Mouse (Mus musculus): ENCODE measurements around the gene Nkpd1. TPM values are rescaled to one million over a fixed set of nuclear protein-coding genes. Genes with fewer than 3 reads are reported as not detected.
A peak's percentile ranks its signal among the peaks of the same experiment; 100 is the strongest.

The Nkpd1 gene
- polyA plus RNA-seq, 1 experiment from 2014 or later: not detected

- WGBS: 83% methylated on average over 3 of the region's 3 CpGs
- no peaks in the 10 kb centered on the region for H3K9me3 ChIP-seq (ENCODE audit: control insufficient read depth, low read depth, low read length)
- no peak overlapping the region for H3K9ac ChIP-seq (replicated peaks; ENCODE audit: low read depth, low read length)
- no peak overlapping the region for H3K4me2 ChIP-seq (replicated peaks; ENCODE audit: low read depth, low read length)
- H3K4me3 ChIP-seq (ENCODE audit: low read depth, low read length): no peak overlapping the region
- H3K4me1 ChIP-seq (ENCODE audit: control insufficient read depth, insufficient read depth, low read length): peaks cover 19% of the 10 kb centered on the region
- ATAC-seq (ENCODE audit: insufficient number of reproducible peaks, insufficient read depth, low FRiP score, low read depth): no peak
- H3K27me3 ChIP-seq (ENCODE audit: control insufficient read depth, insufficient read depth, low read length): no peaks in the 10 kb centered on the region
- H3K27ac ChIP-seq (ENCODE audit: low read length): no peak overlapping the region
- H3K36me3 ChIP-seq (ENCODE audit: control insufficient read depth, insufficient read depth, low read length): peaks cover 23% of the 10 kb centered on the region
Measured at GRCm38 (mm10) chr7:19563884-19564283, 46.2 kb downstream of the Nkpd1 start.

- Histone ChIP-seq H3K4me1 (ENCODE audit: control insufficient read depth, insufficient read depth, low read length) (peaks cover 17% of the 10 kb centered on the region), H3K27me3 (ENCODE audit: control insufficient read depth, insufficient read depth, low read length) (no peaks in the 10 kb centered on the region), H3K36me3 (ENCODE audit: control insufficient read depth, insufficient read depth, low read length) (peaks cover 29% of the 10 kb centered on the region), H3K9me3 (ENCODE audit: control insufficient read depth, low read depth, low read length) (no peaks in the 10 kb centered on the region), H3K4me2 (replicated peaks; ENCODE audit: low read depth, low read length) (no peak overlapping the region), H3K27ac (ENCODE audit: low read length) (no peak overlapping the region), H3K9ac (replicated peaks; ENCODE audit: low read depth, low read length) (no peak overlapping the region), H3K4me3 (ENCODE audit: low read depth, low read length) (no peak overlapping the region)
- no peak for ATAC-seq (ENCODE audit: insufficient number of reproducible peaks, insufficient read depth, low FRiP score, low read depth)
- WGBS: 94% methylated on average over 4 of the region's 4 CpGs
Measured at GRCm38 (mm10) chr7:19564455-19564854, 46.8 kb downstream of the Nkpd1 start.

GRCm38 (mm10) chr7:19565803-19566202 lies 48.2 kb downstream of the Nkpd1 start:
- no peak overlapping the region for H3K4me2 ChIP-seq (replicated peaks; ENCODE audit: low read depth, low read length)
- peaks cover 3% of the 10 kb centered on the region; the same call in 1 of the 2 replicates for H3K4me1 ChIP-seq (ENCODE audit: control insufficient read depth, insufficient read depth, low read length)
- peaks cover 29% of the 10 kb centered on the region for H3K36me3 ChIP-seq (ENCODE audit: control insufficient read depth, insufficient read depth, low read length)
- no peak overlapping the region for H3K27ac ChIP-seq (ENCODE audit: low read length)
- WGBS: 89% methylated on average over 2 of the region's 2 CpGs
- no peaks in the 10 kb centered on the region for H3K27me3 ChIP-seq (ENCODE audit: control insufficient read depth, insufficient read depth, low read length)
- ATAC-seq (ENCODE audit: insufficient number of reproducible peaks, insufficient read depth, low FRiP score, low read depth): no peak
- no peak overlapping the region for H3K9ac ChIP-seq (replicated peaks; ENCODE audit: low read depth, low read length)
- no peak overlapping the region for H3K4me3 ChIP-seq (ENCODE audit: low read depth, low read length)
- no peaks in the 10 kb centered on the region for H3K9me3 ChIP-seq (ENCODE audit: control insufficient read depth, low read depth, low read length)

DNA sequence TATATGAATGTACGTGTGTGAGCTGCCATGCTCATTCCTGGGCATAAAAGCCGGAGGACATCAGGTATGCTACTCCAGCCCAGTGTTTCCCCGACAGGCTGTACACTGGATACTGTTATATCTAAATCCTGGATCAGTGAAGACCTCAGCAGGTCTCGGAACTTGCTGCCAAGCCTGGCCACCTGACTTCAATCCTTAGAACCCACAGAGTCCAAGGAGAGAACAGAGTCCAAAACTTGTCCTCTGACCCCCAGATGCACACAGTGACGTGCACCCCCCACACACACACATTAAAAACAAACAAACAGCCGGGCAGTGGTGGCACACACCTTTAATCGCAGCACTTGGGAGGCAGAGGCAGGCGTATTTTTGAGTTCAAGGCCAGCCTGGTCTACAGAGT lies 49.8 kb downstream of the Nkpd1 start:
- Histone ChIP-seq H3K36me3 (ENCODE audit: control insufficient read depth, insufficient read depth, low read length) (peaks cover 29% of the 10 kb centered on the region), H3K27me3 (ENCODE audit: control insufficient read depth, insufficient read depth, low read length) (no peaks in the 10 kb centered on the region), H3K4me2 (replicated peaks; ENCODE audit: low read depth, low read length) (no peak overlapping the region), H3K4me3 (ENCODE audit: low read depth, low read length) (no peak overlapping the region), H3K9ac (replicated peaks; ENCODE audit: low read depth, low read length) (no peak overlapping the region), H3K9me3 (ENCODE audit: control insufficient read depth, low read depth, low read length) (no peaks in the 10 kb centered on the region), H3K4me1 (ENCODE audit: control insufficient read depth, insufficient read depth, low read length) (peaks cover 10% of the 10 kb centered on the region), H3K27ac (ENCODE audit: low read length) (no peak overlapping the region)
- 91% methylated on average over 8 of the region's 8 CpGs for WGBS
- no peak for ATAC-seq (ENCODE audit: insufficient number of reproducible peaks, insufficient read depth, low FRiP score, low read depth)

GRCm38 (mm10) chr7:19569647-19570046 lies 52.0 kb downstream of the Nkpd1 start:
- no peak overlapping the region for H3K4me3 ChIP-seq (ENCODE audit: low read depth, low read length)
- WGBS: 77% methylated on average over 3 of the region's 3 CpGs
- no peak overlapping the region for H3K27ac ChIP-seq (ENCODE audit: low read length)
- H3K4me1 ChIP-seq (ENCODE audit: control insufficient read depth, insufficient read depth, low read length): peaks cover 13% of the 10 kb centered on the region
- no peaks in the 10 kb centered on the region for H3K27me3 ChIP-seq (ENCODE audit: control insufficient read depth, insufficient read depth, low read length)
- H3K4me2 ChIP-seq (replicated peaks; ENCODE audit: low read depth, low read length): no peak overlapping the region
- no peak for ATAC-seq (ENCODE audit: insufficient number of reproducible peaks, insufficient read depth, low FRiP score, low read depth)
- H3K9me3 ChIP-seq (ENCODE audit: control insufficient read depth, low read depth, low read length): no peaks in the 10 kb centered on the region
- H3K9ac ChIP-seq (replicated peaks; ENCODE audit: low read depth, low read length): no peak overlapping the region
- H3K36me3 ChIP-seq (ENCODE audit: control insufficient read depth, insufficient read depth, low read length): peaks cover 23% of the 10 kb centered on the region

GRCm38 (mm10) chr7:19572926-19573775 lies 55.5 kb downstream of the Nkpd1 start:
- peaks cover 9% of the 10 kb centered on the region; the same call in 1 of the 2 replicates for H3K36me3 ChIP-seq (ENCODE audit: control insufficient read depth, insufficient read depth, low read length)
- peak; percentile 85 for ATAC-seq (ENCODE audit: insufficient number of reproducible peaks, insufficient read depth, low FRiP score, low read depth)
- peak overlapping the region; percentile 89 for H3K4me2 ChIP-seq (replicated peaks; ENCODE audit: low read depth, low read length)
- WGBS: under 1% methylated on average over 53 of the region's 53 CpGs
- H3K4me3 ChIP-seq (ENCODE audit: low read depth, low read length): peak overlapping the region; percentile 74
- H3K9me3 ChIP-seq (ENCODE audit: control insufficient read depth, low read depth, low read length): no peaks in the 10 kb centered on the region
- peak overlapping the region; percentile 85 for H3K27ac ChIP-seq (ENCODE audit: low read length)
- peaks cover 12% of the 10 kb centered on the region for H3K27me3 ChIP-seq (ENCODE audit: control insufficient read depth, insufficient read depth, low read length)
- H3K4me1 ChIP-seq (ENCODE audit: control insufficient read depth, insufficient read depth, low read length): peaks cover 22% of the 10 kb centered on the region
- peak overlapping the region; percentile 80 for H3K9ac ChIP-seq (replicated peaks; ENCODE audit: low read depth, low read length)

GRCm38 (mm10) chr7:19573776-19574140 lies 56.1 kb downstream of the Nkpd1 start:
- H3K4me1 ChIP-seq (ENCODE audit: control insufficient read depth, insufficient read depth, low read length): peaks cover 22% of the 10 kb centered on the region
- peak overlapping the region; percentile 74 for H3K4me3 ChIP-seq (ENCODE audit: low read depth, low read length)
- ATAC-seq (ENCODE audit: insufficient number of reproducible peaks, insufficient read depth, low FRiP score, low read depth): no peak
- no peaks in the 10 kb centered on the region for H3K9me3 ChIP-seq (ENCODE audit: control insufficient read depth, low read depth, low read length)
- H3K9ac ChIP-seq (replicated peaks; ENCODE audit: low read depth, low read length): peak overlapping the region; percentile 80
- peak overlapping the region; percentile 85; the same call in 1 of the 2 replicates for H3K27ac ChIP-seq (ENCODE audit: low read length)
- H3K27me3 ChIP-seq (ENCODE audit: control insufficient read depth, insufficient read depth, low read length): peaks cover 15% of the 10 kb centered on the region
- 19% methylated on average over 16 of the region's 16 CpGs for WGBS
- peak overlapping the region; percentile 89 for H3K4me2 ChIP-seq (replicated peaks; ENCODE audit: low read depth, low read length)
- H3K36me3 ChIP-seq (ENCODE audit: control insufficient read depth, insufficient read depth, low read length): peaks cover 7% of the 10 kb centered on the region; the same call in 1 of the 2 replicates
